9 mouse cellular contexts compared by ENCODE assay signal in genomic region chr2:173353435-173354241, GRCm38 (mm10).
DNase-seq lines count a peak whose midpoint lies in the region; ATAC-seq and TF ChIP-seq lines count a peak whose summit lies in the region.
"Had no signal": no experiment of that assay in that cellular context is flagged by ENCODE, and none has a peak within 500 bp of the region (broad histone marks: within the 10 kb centered on the region; RNA-seq: fewer than 3 reads in every experiment).

No protein-coding gene starts in this region.

- peaks cover 25% of the 10 kb centered on the region; the same call in 1 of the 2 replicates for H3K4me1 ChIP-seq in lung, embryonic 14.5 days (ENCODE audit: insufficient read depth)
- peaks cover 46% of the 10 kb centered on the region for H3K4me1 ChIP-seq in embryonic facial prominence, embryonic 15.5 days

- no peaks in the 10 kb centered on the region for H3K36me3 ChIP-seq in lung, embryonic 14.5 days (ENCODE audit: insufficient read depth)
- no peaks in the 10 kb centered on the region for H3K36me3 ChIP-seq in embryonic facial prominence, embryonic 15.5 days
- H3K36me3 ChIP-seq: neural tube, embryonic 12.5 days had no signal

- no peaks in the 10 kb centered on the region for H3K9me3 ChIP-seq in lung, embryonic 14.5 days (ENCODE audit: low read depth, low read length)
- H3K9me3 ChIP-seq in embryonic facial prominence, embryonic 15.5 days (replicated peaks) = no peaks in the 10 kb centered on the region
- H3K9me3 ChIP-seq: neural tube, embryonic 12.5 days had no signal

- 64% methylated on average over 16 of the region's 16 CpGs for WGBS in lung, embryonic 14.5 days
- 72% methylated on average over 16 of the region's 16 CpGs for WGBS in embryonic facial prominence, embryonic 15.5 days

- no peak overlapping the region for H3K4me2 ChIP-seq in lung, embryonic 14.5 days
- H3K4me2 ChIP-seq in embryonic facial prominence, embryonic 15.5 days (replicated peaks) = no peak overlapping the region
- H3K4me2 ChIP-seq: neural tube, embryonic 12.5 days had no signal

- no peak overlapping the region for H3K9ac ChIP-seq in lung, embryonic 14.5 days
- H3K9ac ChIP-seq in embryonic facial prominence, embryonic 15.5 days = no peak overlapping the region
- H3K9ac ChIP-seq: neural tube, embryonic 12.5 days had no signal

- intact Hi-C loops in gastrocnemius, adult 2 months (cut with DNase I) = no loop called here

- H3K27ac ChIP-seq in gastrocnemius, adult 2 months = peak overlapping the region; percentile 78
- H3K27ac ChIP-seq in lung, embryonic 14.5 days (ENCODE audit: low read depth) = peak overlapping the region; percentile 83
- H3K27ac ChIP-seq in embryonic facial prominence, embryonic 15.5 days (replicated peaks) = peak overlapping the region; percentile 91

- TF ChIP-seq CTCF in gastrocnemius, adult 2 months (IDR thresholded peaks at IDR 0.05) = no peak
- no peak for TF ChIP-seq CTCF in lung, embryonic 14.5 days (IDR thresholded peaks at IDR 0.05; ENCODE audit: low read depth)

- no peaks in the 10 kb centered on the region for H3K27me3 ChIP-seq in lung, embryonic 14.5 days (ENCODE audit: insufficient read depth, low read length)
- H3K27me3 ChIP-seq in embryonic facial prominence, embryonic 15.5 days = no peaks in the 10 kb centered on the region
- H3K27me3 ChIP-seq: neural tube, embryonic 12.5 days had no signal

- H3K4me3 ChIP-seq in gastrocnemius, adult 2 months = no peak overlapping the region
- H3K4me3 ChIP-seq in lung, embryonic 14.5 days (ENCODE audit: low read depth, low read length) = no peak overlapping the region
- no peak overlapping the region for H3K4me3 ChIP-seq in embryonic facial prominence, embryonic 15.5 days (replicated peaks)
- H3K4me3 ChIP-seq: neural tube, embryonic 12.5 days had no signal

- ATAC-seq in lung, embryonic 14.5 days (ENCODE audit: insufficient read depth) = no peak
- ATAC-seq in embryonic facial prominence, embryonic 15.5 days (ENCODE audit: insufficient number of reproducible peaks, low FRiP score, low TSS enrichment, low read depth) = no peak

- DNase-seq in gastrocnemius, adult 2 months = peak; percentile 31
- no peak for DNase-seq in gastrocnemius, postnatal 4 days (ENCODE audit: low spot score in 2 of 2)
- DNase-seq in lung, embryonic 14.5 days = peak; percentile 9
- no peak for DNase-seq in lung, postnatal 25 days (ENCODE audit: low spot score)
- DNase-seq in natural killer cell, adult 2 months (ENCODE audit: low spot score in 2 of 2) = peak; percentile 8 to 45
- DNase-seq in thymus, adult 18-20 months = no peak
- no peak for DNase-seq in left cerebral cortex, adult 8-10 months (ENCODE audit: low spot score in 2 of 2)

Comparison
In these comparisons a context has a peak if more than half of its experiments do, and no peak if none do; other contexts are left out.
1. DNase-seq: peak in gastrocnemius, adult 2 months (single experiment), lung, embryonic 14.5 days (single experiment) and natural killer cell, adult 2 months (2 of 2); none in gastrocnemius, postnatal 4 days (0 of 2), lung, postnatal 25 days (single experiment), thymus, adult 18-20 months (0 of 2) and left cerebral cortex, adult 8-10 months (0 of 2).
2. Peak in every context shown above with its lines, with median percentiles within 50 percentile points of each other: H3K27ac ChIP-seq.